Mouse (Mus musculus) forebrain, embryonic 15.5 days (tissue): ENCODE data around the gene Psmd5. TPM values are rescaled to one million over a fixed set of nuclear protein-coding genes. Genes with fewer than 3 reads are reported as not detected.
"Not testable (repeated sequence)": the region's sequence is repeated elsewhere in the genome, so short reads cannot be mapped to it uniquely, and the experiment has no call there.

ENCODE experiments used
- ATAC-seq: fragments of 200-750 bp; cut with Nextera tagmentation; replicated peaks from 2 replicates; pipeline ENCODE4 v1.8.0; 2017; ENCODE audit warnings: mild to moderate bottlenecking, moderate TSS enrichment, moderate library complexity
- H3K27ac ChIP-seq: fragments of 300-500 bp; sonication (generic); replicated peaks from 2 replicates; pipeline ENCODE4 v1.5.1; 2015; ENCODE audit warnings: mild to moderate bottlenecking, inconsistent platforms
- H3K27me3 ChIP-seq: fragments of 300-500 bp; sonication (generic); 2 replicates; pipeline ENCODE4 v1.6.1; 2015; ENCODE audit warnings: inconsistent platforms
- H3K36me3 ChIP-seq: fragments of 300-500 bp; sonication (generic); 2 replicates; pipeline ENCODE4 v1.6.1; 2015; ENCODE audit warnings: mild to moderate bottlenecking, inconsistent platforms
- H3K4me1 ChIP-seq: fragments of 300-500 bp; sonication (generic); 2 replicates; pipeline ENCODE4 v1.6.1; 2015; ENCODE audit warnings: inconsistent platforms
- H3K4me2 ChIP-seq: fragments of 300-500 bp; sonication (generic); replicated peaks from 2 replicates; pipeline ENCODE4 v1.6.1; 2015; ENCODE audit warnings: mild to moderate bottlenecking, inconsistent platforms
- H3K4me3 ChIP-seq: fragments of 300-500 bp; sonication (generic); 2 replicates; pipeline ENCODE4 v1.5.1; 2015; ENCODE audit warnings: mild to moderate bottlenecking, inconsistent platforms
- H3K9ac ChIP-seq: fragments of 300-500 bp; sonication (generic); replicated peaks from 2 replicates; pipeline ENCODE4 v1.6.1; 2015; ENCODE audit warnings: mild to moderate bottlenecking, inconsistent platforms
- H3K9me3 ChIP-seq: fragments of 300-500 bp; sonication (generic); 2 replicates; pipeline ENCODE4 v1.6.1; 2016; ENCODE audit warnings: inconsistent platforms
- WGBS: fragments of 180-500 bp; shearing (Covaris S2); methylation state at CpG from one replicate; pipeline ENCODE4 v1.1.7; 2015; ENCODE audit warnings: mixed read lengths; 5-methylcytosine and 5-hydroxymethylcytosine counted together
- polyA plus RNA-seq: library from polyadenylated mRNA; unstranded; fragments of >200 nt; fragmentation: Nextera tagmentation; extraction: Ambion mirVana; gene quantifications from 2 replicates; pipeline ENCODE4 v1.2.1, GENCODE M21; 2015

Psmd5 gene
- polyA plus RNA-seq, 1 experiment from 2014 or later: 108 TPM

GRCm38 (mm10) chr2:34810775-34811174, 64.0 kb downstream of the Psmd5 start:
- ATAC-seq: no peak
- Histone ChIP-seq H3K9ac (no peak overlapping the region), H3K27ac (no peak overlapping the region), H3K9me3 (no peaks in the 10 kb centered on the region), H3K4me2 (no peak overlapping the region), H3K4me3 (no peak overlapping the region), H3K36me3 (peaks cover 57% of the 10 kb centered on the region), H3K27me3 (no peaks in the 10 kb centered on the region), H3K4me1 (peaks cover 2% of the 10 kb centered on the region; the same call in 1 of the 2 replicates)
- 94% methylated on average over 3 of the region's 3 CpGs for WGBS

- no peak overlapping the region for H3K4me3 ChIP-seq
- no peaks in the 10 kb centered on the region for H3K27me3 ChIP-seq
- H3K27ac ChIP-seq: no peak overlapping the region
- no peak for ATAC-seq
- WGBS: 88% methylated on average over 1 of the region's 1 CpGs
- peaks cover 7% of the 10 kb centered on the region for H3K4me1 ChIP-seq
- no peaks in the 10 kb centered on the region for H3K9me3 ChIP-seq
- H3K9ac ChIP-seq: no peak overlapping the region
- peaks cover 54% of the 10 kb centered on the region for H3K36me3 ChIP-seq
- H3K4me2 ChIP-seq: no peak overlapping the region
Measured at GRCm38 (mm10) chr2:34809568-34809967, 65.2 kb downstream of the Psmd5 start.

- Histone ChIP-seq H3K4me1 (peaks cover 21% of the 10 kb centered on the region), H3K9me3 (no peaks in the 10 kb centered on the region), H3K36me3 (peaks cover 47% of the 10 kb centered on the region), H3K27me3 (no peaks in the 10 kb centered on the region), H3K4me2 (no peak overlapping the region), H3K27ac (no peak overlapping the region), H3K9ac (no peak overlapping the region), H3K4me3 (no peak overlapping the region)
- no peak for ATAC-seq
- 85% methylated on average over 2 of the region's 2 CpGs for WGBS
Measured at GRCm38 (mm10) chr2:34808057-34808456, 66.7 kb downstream of the Psmd5 start.

- ATAC-seq: no peak
- peaks cover 26% of the 10 kb centered on the region for H3K4me1 ChIP-seq
- H3K4me3 ChIP-seq: no peak overlapping the region
- no peak overlapping the region for H3K9ac ChIP-seq
- peaks cover 29% of the 10 kb centered on the region for H3K36me3 ChIP-seq
- WGBS: 94% methylated on average over 10 of the region's 10 CpGs
- H3K27ac ChIP-seq: no peak overlapping the region
- no peaks in the 10 kb centered on the region for H3K9me3 ChIP-seq
- H3K4me2 ChIP-seq: no peak overlapping the region
- no peaks in the 10 kb centered on the region for H3K27me3 ChIP-seq
Measured at GRCm38 (mm10) chr2:34805364-34805950, 69.3 kb downstream of the Psmd5 start.

GRCm38 (mm10) chr2:34804815-34805214, 70.0 kb downstream of the Psmd5 start:
- H3K9me3 ChIP-seq: no peaks in the 10 kb centered on the region
- no peak for ATAC-seq
- H3K36me3 ChIP-seq: peaks cover 28% of the 10 kb centered on the region
- H3K4me3 ChIP-seq: no peak overlapping the region
- H3K27ac ChIP-seq: no peak overlapping the region
- H3K9ac ChIP-seq: no peak overlapping the region
- no peaks in the 10 kb centered on the region for H3K27me3 ChIP-seq
- peaks cover 29% of the 10 kb centered on the region for H3K4me1 ChIP-seq
- no peak overlapping the region for H3K4me2 ChIP-seq
- WGBS: 73% methylated on average over 1 of the region's 1 CpGs

GRCm38 (mm10) chr2:34804172-34804571, 70.6 kb downstream of the Psmd5 start:
- Histone ChIP-seq H3K4me2 (no peak overlapping the region), H3K9me3 (no peaks in the 10 kb centered on the region), H3K36me3 (peaks cover 22% of the 10 kb centered on the region), H3K4me3 (no peak overlapping the region), H3K4me1 (peaks cover 32% of the 10 kb centered on the region), H3K27me3 (no peaks in the 10 kb centered on the region), H3K27ac (no peak overlapping the region), H3K9ac (no peak overlapping the region)
- 99% methylated on average over 2 of the region's 2 CpGs for WGBS
- ATAC-seq: no peak

GRCm38 (mm10) chr2:34803746-34804145, 71.0 kb downstream of the Psmd5 start:
- H3K9ac ChIP-seq: no peak overlapping the region
- no peak overlapping the region for H3K27ac ChIP-seq
- no peak for ATAC-seq
- peak overlapping the region; percentile 20 for H3K4me3 ChIP-seq
- H3K9me3 ChIP-seq: no peaks in the 10 kb centered on the region
- peaks cover 21% of the 10 kb centered on the region for H3K36me3 ChIP-seq
- peak overlapping the region; percentile 23 for H3K4me2 ChIP-seq
- peaks cover 36% of the 10 kb centered on the region for H3K4me1 ChIP-seq
- 70% methylated on average over 3 of the region's 3 CpGs for WGBS
- no peaks in the 10 kb centered on the region for H3K27me3 ChIP-seq

- WGBS: under 1% methylated on average over 32 of the region's 32 CpGs
- peak overlapping the region; percentile 74 for H3K4me3 ChIP-seq
- not testable (repeated sequence) for H3K27me3 ChIP-seq, H3K9me3 ChIP-seq
- H3K4me2 ChIP-seq: peak overlapping the region; percentile 49
- peaks cover 36% of the 10 kb centered on the region for H3K4me1 ChIP-seq
- peak; percentile 55; the same call in 1 of the 2 replicates for ATAC-seq
- H3K9ac ChIP-seq: peak overlapping the region; percentile 84
- H3K27ac ChIP-seq: peak overlapping the region; percentile 93
- H3K36me3 ChIP-seq: peaks cover 18% of the 10 kb centered on the region
Measured at GRCm38 (mm10) chr2:34802565-34803245, 72.1 kb downstream of the Psmd5 start.

GRCm38 (mm10) chr2:34801516-34802482, 73.0 kb downstream of the Psmd5 start:
- peaks cover 33% of the 10 kb centered on the region for H3K4me1 ChIP-seq
- peak overlapping the region; percentile 84 for H3K9ac ChIP-seq
- H3K27ac ChIP-seq: peak overlapping the region; percentile 93
- ATAC-seq: peak; percentile 98
- no peaks in the 10 kb centered on the region for H3K27me3 ChIP-seq
- peaks cover 12% of the 10 kb centered on the region for H3K36me3 ChIP-seq
- H3K4me2 ChIP-seq: peak overlapping the region; percentile 49
- WGBS: 4% methylated on average over 39 of the region's 39 CpGs
- H3K9me3 ChIP-seq: no peaks in the 10 kb centered on the region
- H3K4me3 ChIP-seq: peak overlapping the region; percentile 74

GRCm38 (mm10) chr2:34800371-34800770, 74.4 kb downstream of the Psmd5 start:
- Histone ChIP-seq H3K4me2 (peak overlapping the region; percentile 70; the same call in 1 of the 2 replicates), H3K9ac (no peak overlapping the region), H3K27ac (no peak overlapping the region), H3K36me3 (0 out of 2 replicates have a peak, but pooled peaks cover 2% of the 10 kb centered on the region), H3K9me3 (no peaks in the 10 kb centered on the region), H3K4me3 (no peak overlapping the region), H3K4me1 (peaks cover 33% of the 10 kb centered on the region), H3K27me3 (no peaks in the 10 kb centered on the region)
- ATAC-seq: no peak
- 80% methylated on average over 7 of the region's 7 CpGs for WGBS
